In genomic region chr13:21414231-21415212, GRCm38 (mm10) we compare ENCODE assay signal across 17 mouse cellular contexts. TPM values are rescaled to one million over a fixed set of nuclear protein-coding genes. Genes with fewer than 3 reads are reported as not detected.
A peak's percentile ranks its signal among the peaks of the same experiment; 100 is the strongest.
DNase-seq lines count a peak whose midpoint lies in the region; ATAC-seq lines count a peak whose summit lies in the region.
"Had no signal": no experiment of that assay in that cellular context is flagged by ENCODE, and none has a peak within 500 bp of the region (broad histone marks: within the 10 kb centered on the region; RNA-seq: fewer than 3 reads in every experiment).

No protein-coding gene starts in this region.

- no peak overlapping the region for H3K9ac ChIP-seq in intestine, embryonic 14.5 days (ENCODE audit: low read length)
- H3K9ac ChIP-seq: forebrain, embryonic 12.5 days; limb, embryonic 15.5 days had no signal

- H3K27ac ChIP-seq in intestine, embryonic 14.5 days (ENCODE audit: low read depth): no peak overlapping the region; the same call in 1 of the 2 replicates
- H3K27ac ChIP-seq: forebrain, embryonic 12.5 days; limb, embryonic 15.5 days had no signal

- H3K4me2 ChIP-seq in intestine, embryonic 14.5 days (ENCODE audit: low read length): no peak overlapping the region; the same call in 1 of the 2 replicates
- H3K4me2 ChIP-seq: forebrain, embryonic 12.5 days; limb, embryonic 15.5 days had no signal

- H3K4me3 ChIP-seq in intestine, embryonic 14.5 days (ENCODE audit: low read depth, low read length): no peak overlapping the region
- H3K4me3 ChIP-seq: forebrain, embryonic 12.5 days; limb, embryonic 15.5 days had no signal

- no peaks in the 10 kb centered on the region for H3K4me1 ChIP-seq in intestine, embryonic 14.5 days (replicated peaks; ENCODE audit: control insufficient read depth, insufficient read depth, low read length)
- H3K4me1 ChIP-seq: forebrain, embryonic 12.5 days; limb, embryonic 15.5 days had no signal

- 51% methylated on average over 15 of the region's 15 CpGs for WGBS in intestine, embryonic 14.5 days

- H3K36me3 ChIP-seq in intestine, embryonic 14.5 days (ENCODE audit: control insufficient read depth, insufficient read depth, low read length): no peaks in the 10 kb centered on the region
- H3K36me3 ChIP-seq: forebrain, embryonic 12.5 days; G1E; limb, embryonic 15.5 days had no signal

- ATAC-seq in intestine, embryonic 14.5 days (replicated peaks; ENCODE audit: low FRiP score, low TSS enrichment, low read depth): peak; percentile 60
- ATAC-seq: midbrain, embryonic 16.5 days had no signal

- H3K9me3 ChIP-seq in intestine, embryonic 14.5 days (ENCODE audit: control insufficient read depth, low read length): no peaks in the 10 kb centered on the region
- H3K9me3 ChIP-seq: forebrain, embryonic 12.5 days; G1E; limb, embryonic 15.5 days had no signal

- peak; percentile 19 for DNase-seq in embryo, embryonic 10 days (ENCODE audit: low spot score)
- no peak for DNase-seq in embryo, embryonic 10.5 days (ENCODE audit: low spot score)
- DNase-seq in lung, adult 18-20 months: peak; percentile 42 to 60
- DNase-seq in lung, postnatal 4 days: no peak
- no peak for DNase-seq in intestine, embryonic 14.5 days (ENCODE audit: low spot score)
- peak; percentile 31 for DNase-seq in lung, postnatal 25 days (ENCODE audit: low spot score)
- DNase-seq in left cerebral cortex, adult 9 months (ENCODE audit: low spot score in 2 of 2): no peak
- DNase-seq in left cerebral cortex, adult 8-10 months (ENCODE audit: low spot score in 2 of 2): no peak
- DNase-seq: cerebellum, adult 11-12 months; kidney, adult 2 months; layer of hippocampus, adult 9-11 months; right cerebral cortex, postnatal 25 days had no signal

- H3K27me3 ChIP-seq in intestine, embryonic 14.5 days (replicated peaks; ENCODE audit: control insufficient read depth, insufficient read depth, low read length): no peaks in the 10 kb centered on the region
- H3K27me3 ChIP-seq: forebrain, embryonic 12.5 days; limb, embryonic 15.5 days had no signal

RNA-seq across cellular contexts. Expression of gene Zkscan3, which starts 12.0 kb away (rescaled TPM):
- 72.2 and 74.6 TPM in 2 replicates for polyA plus RNA-seq in intestine, embryonic 14.5 days (2014; fragmentation: Nextera tagmentation; extraction: Ambion mirVana)
- total RNA-seq in left cerebral cortex, adult 8-10 months (2022): 10 to 100 TPM; 31.7 to 41.8 (median 35.8) TPM

RNA-seq across cellular contexts. Expression of gene Pgbd1, which starts 26.3 kb away (rescaled TPM):
- 2.7 and 3.2 TPM in 2 replicates for polyA plus RNA-seq in intestine, embryonic 14.5 days (2014; fragmentation: Nextera tagmentation; extraction: Ambion mirVana)
- 1 to 10 TPM; 1.4 to 1.9 (median 1.6) TPM for total RNA-seq in left cerebral cortex, adult 8-10 months (2022)

RNA-seq across cellular contexts. Expression of gene Zscan26, which starts 39.0 kb away (rescaled TPM):
- polyA plus RNA-seq in intestine, embryonic 14.5 days (2014; fragmentation: Nextera tagmentation; extraction: Ambion mirVana): 23.0 and 29.7 TPM in 2 replicates
- 10 to 100 TPM; 52.1 to 59.4 (median 55.5) TPM for total RNA-seq in left cerebral cortex, adult 8-10 months (2022)

RNA-seq across cellular contexts. Expression of gene Zscan12, which starts 51.9 kb away (rescaled TPM):
- polyA plus RNA-seq in intestine, embryonic 14.5 days (2014; fragmentation: Nextera tagmentation; extraction: Ambion mirVana): 10.1 and 12.7 TPM in 2 replicates
- 1 to 10 TPM; 6.7 to 8.8 (median 7.8) TPM for total RNA-seq in left cerebral cortex, adult 8-10 months (2022)

RNA-seq across cellular contexts. Expression of gene Nkapl, which starts 53.8 kb away (rescaled TPM):
- 2.1 and 2.6 TPM in 2 replicates for polyA plus RNA-seq in intestine, embryonic 14.5 days (2014; fragmentation: Nextera tagmentation; extraction: Ambion mirVana)
- 1 to 10 TPM in 2 of 4 experiments, under 1 TPM in 2; 0.59 to 1.5 (median 0.84) TPM for total RNA-seq in left cerebral cortex, adult 8-10 months (2022)
- total RNA-seq: neutrophil, adult 5-6 weeks had no signal

Comparison
In these comparisons a context has a peak if more than half of its experiments do, and no peak if none do; other contexts are left out.
1. DNase-seq: peak in embryo, embryonic 10 days (single experiment), lung, adult 18-20 months (2 of 2) and lung, postnatal 25 days (single experiment); none in embryo, embryonic 10.5 days (single experiment), lung, postnatal 4 days (0 of 2), intestine, embryonic 14.5 days (single experiment), left cerebral cortex, adult 9 months (0 of 2) and left cerebral cortex, adult 8-10 months (0 of 2).